Mouse (Mus musculus): Measurements from ENCODE around the gene Tie1. TPM values are rescaled to one million over a fixed set of nuclear protein-coding genes. Genes with fewer than 3 reads are reported as not detected.

Gene Tie1
- total RNA-seq, 2 experiments from 2014 or later: 36.1 to 41.7 TPM

GRCm38 (mm10) chr4:118490461-118490860 lies 600 bp upstream of the Tie1 start:
- DNase-seq (ENCODE audit: low spot score in 2 of 2): no peak

DNA sequence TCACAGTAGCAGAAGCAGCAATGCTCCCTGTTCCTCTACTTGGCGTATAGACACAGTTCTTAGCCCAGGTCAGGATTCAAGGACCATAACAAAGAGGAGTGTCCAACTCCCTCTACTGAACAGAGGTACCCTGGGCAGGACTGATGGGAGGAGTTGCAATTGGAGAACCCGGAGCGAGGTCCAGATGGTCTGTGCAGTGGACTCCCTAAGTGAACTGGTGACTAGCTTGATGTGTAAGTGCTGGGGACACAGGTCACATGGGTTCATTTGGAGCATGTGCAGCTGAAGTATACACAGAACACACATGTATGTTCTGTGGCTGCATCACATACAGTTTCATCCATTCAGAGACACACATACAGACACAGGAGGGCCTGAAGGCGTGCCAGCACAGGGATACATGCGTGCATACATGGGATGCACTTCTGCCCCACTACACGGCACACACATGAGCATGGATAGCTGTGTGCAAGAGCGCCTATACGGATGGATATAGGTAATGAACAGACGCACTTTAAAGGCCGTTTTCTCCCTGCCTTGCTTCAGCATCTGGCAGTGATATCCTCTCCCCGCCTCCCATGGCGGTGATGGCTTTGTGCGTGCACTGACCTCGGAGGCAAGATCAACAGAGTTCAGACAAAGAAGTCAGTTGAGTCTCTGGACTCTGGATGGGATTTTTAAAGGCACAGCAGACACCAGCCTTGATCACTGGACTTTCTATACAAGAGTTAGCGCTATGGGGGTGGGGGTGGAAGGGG lies 12.9 kb downstream of the Tie1 start:
- DNase-seq (ENCODE audit: low spot score in 2 of 2): no peak

GRCm38 (mm10) chr4:118472687-118473086 lies 17.2 kb downstream of the Tie1 start:
- no peak for DNase-seq (ENCODE audit: low spot score in 2 of 2)

DNA sequence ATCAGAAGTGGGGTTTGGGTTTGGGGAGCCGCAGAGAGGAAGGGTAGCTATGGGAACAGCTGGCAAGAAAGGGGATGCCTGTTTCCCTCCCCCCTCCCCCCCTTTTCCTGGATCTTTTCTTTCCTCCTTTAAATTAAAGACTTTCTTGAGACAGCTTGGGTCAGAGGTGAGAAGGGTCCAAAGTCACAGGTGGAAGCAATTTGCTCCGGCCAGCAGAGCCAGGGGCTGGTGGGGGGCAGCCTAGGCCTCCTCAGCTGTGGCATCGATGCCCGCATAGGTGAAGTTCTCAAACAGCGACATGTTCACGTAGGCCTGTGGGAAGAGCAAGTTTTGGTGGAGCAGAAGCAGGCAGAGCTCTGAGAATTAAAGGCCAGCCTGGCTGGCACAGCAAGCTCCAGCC lies 18.6 kb downstream of the Tie1 start:
- no peak for DNase-seq (ENCODE audit: low spot score in 2 of 2)

DNA sequence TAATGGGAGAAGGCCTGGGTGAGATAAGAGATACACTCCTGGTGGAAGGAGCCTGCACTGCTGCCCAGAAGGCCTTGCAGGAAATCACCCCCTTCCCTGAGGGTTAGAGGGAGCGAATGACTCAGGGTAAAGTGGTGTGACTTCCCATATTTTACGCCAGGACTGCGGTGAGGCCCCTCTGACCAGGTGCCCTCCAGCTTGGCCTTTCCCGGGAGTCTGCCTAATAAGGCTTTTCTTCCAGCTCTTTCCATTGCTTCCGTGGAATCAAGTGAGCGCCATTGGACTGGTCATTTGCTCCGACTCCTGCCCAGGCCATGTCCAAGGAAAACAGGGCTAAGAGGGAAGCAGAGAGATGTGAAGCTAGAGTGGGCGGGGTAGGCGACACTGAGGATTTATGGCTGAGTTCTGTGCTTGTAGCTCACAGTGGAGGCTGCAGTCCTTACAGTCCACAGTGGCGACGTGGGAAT lies 24.1 kb downstream of the Tie1 start:
- DNase-seq (ENCODE audit: low spot score in 2 of 2): peak in 1 of 2 experiments; percentile 5

- no peak for DNase-seq (ENCODE audit: low spot score in 2 of 2)
These were observed 24.9 kb downstream of the Tie1 start for GRCm38 (mm10) chr4:118464956-118465355.

DNA sequence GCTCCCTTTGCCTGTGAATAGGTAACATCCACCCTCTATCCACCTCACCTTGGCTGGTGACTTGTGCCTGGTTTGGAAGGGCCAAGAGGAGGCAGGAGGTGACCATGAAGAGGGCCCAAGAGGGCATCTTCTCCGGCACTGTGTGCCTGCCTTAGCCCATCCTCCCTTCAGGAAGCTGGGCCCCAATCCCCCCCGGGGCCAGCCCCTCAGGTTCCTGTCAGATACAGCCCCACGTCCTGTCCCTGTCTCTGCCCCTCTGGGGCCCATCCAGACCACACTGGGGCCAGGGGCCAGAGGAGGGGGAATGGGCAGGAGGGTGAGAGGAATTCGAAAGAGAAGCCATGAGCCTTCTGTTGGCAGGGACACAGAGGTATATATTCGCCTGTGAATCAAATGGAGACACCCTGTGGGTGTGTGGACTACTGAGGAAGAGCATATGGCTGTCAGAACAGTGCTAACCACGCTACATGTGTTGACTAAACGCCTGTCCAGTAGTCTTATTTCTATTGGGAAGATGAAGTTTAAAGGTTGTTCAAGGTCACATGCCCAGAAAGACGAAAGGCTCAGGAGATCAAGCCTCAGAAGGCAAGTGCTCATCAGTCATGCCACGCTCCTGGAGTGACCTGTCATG lies 32.4 kb downstream of the Tie1 start, which contains the start of gene Mpl:
Mpl (minus strand) TSS at position 169 of the 631 bp plus-strand sequence.
- DNase-seq (ENCODE audit: low spot score in 2 of 2): no peak

- no peak for DNase-seq (ENCODE audit: low spot score in 2 of 2)
These were observed 43.3 kb downstream of the Tie1 start for GRCm38 (mm10) chr4:118446415-118447153.

DNA sequence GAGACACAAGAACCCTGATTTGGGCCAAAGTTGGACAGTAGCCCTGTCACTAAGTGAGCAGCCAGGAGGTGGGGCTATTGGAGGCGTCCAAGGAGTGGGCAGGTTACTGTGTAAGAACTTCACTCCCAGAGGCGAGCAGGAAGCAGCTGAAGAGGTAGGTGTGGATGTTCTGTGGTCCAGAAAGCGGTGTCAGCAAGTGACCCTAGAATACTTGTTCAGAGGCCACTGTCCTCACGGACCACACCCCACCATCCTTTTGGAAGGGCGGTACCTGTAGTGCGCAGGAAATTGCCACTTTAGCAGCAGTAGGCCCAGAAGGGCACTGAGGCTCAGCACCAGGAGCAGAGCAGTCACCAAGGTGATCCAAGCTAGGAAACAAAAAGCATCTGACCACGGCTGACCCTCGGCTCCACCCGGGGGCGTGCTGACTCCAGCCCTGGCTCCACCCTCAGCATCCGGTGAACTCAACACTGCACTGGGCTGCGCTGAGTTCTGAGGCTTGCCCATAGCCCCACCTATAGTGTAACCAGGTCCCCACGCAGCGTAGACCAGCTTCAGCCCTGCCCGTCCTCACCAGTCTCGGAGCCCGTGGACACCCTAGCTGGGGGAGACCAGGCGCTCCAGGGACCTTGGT lies 44.0 kb downstream of the Tie1 start:
- DNase-seq (ENCODE audit: low spot score in 2 of 2): peak in 1 of 2 experiments; percentile 44

GRCm38 (mm10) chr4:118445088-118445487 lies 44.8 kb downstream of the Tie1 start:
- no peak for DNase-seq (ENCODE audit: low spot score in 2 of 2)

DNA sequence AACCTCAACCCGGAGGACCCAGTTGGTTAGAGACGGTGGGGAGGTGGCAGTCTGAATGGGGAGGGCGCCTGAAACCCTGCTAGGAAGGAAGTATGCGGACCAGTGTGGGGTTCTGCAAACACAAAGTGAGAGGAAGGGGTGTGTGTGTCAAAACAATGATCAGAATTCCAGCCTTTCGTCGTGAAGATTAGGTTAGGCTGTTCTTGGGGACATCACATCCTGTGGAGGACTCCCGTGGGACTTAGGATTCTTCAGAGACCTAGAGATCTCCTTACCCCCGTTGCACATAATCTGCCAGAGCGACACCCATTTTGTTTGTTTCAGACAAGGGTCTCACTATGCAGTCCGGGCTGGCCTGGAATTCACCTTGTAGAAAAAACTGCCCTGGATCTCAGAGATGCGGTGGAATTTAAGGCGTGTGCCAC lies 52.0 kb downstream of the Tie1 start:
- DNase-seq (ENCODE audit: low spot score in 2 of 2): no peak

DNA sequence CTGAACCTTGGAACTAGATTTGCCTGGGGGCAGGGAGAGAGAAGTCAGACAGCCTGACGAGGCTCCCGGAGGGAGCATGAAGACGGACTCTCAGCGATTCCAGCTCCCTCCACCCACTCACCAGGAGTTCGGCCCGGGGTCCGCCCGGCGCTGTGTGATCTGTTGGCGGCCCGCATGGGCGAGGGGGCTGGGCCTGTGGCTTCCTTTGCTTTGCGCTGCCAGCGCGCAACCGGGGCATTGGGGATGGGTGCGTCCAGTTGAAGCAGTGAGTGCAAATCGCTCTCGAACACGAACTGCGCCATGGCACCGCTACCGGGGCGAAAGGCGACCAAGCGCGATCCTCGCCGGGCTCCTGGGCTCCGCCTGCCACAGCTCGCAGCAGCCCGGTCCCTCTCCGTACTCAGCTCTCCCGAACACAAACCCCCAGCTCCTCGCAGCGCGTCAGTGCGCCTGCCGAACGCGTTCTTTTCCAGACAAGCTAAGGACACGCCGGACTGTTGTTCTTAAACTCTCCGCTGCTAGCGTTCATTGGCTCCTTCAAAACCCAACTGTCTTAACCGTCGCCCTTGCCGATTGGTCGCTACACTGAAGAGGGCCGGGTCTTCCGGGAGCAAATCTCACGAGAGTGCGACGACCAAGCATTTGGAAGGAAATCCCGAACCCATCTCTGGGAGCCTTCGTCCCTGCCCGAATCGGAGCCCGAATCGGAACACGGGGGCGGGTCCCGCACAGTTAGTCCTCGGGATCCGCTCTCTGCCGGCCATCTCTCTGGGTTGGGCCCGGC lies 52.8 kb downstream of the Tie1 start, which contains the start of gene Cdc20:
Cdc20 (minus strand) TSS at position 533 of the 784 bp plus-strand sequence.
- DNase-seq (ENCODE audit: low spot score in 2 of 2): peak; percentile 73 to 74

DNA sequence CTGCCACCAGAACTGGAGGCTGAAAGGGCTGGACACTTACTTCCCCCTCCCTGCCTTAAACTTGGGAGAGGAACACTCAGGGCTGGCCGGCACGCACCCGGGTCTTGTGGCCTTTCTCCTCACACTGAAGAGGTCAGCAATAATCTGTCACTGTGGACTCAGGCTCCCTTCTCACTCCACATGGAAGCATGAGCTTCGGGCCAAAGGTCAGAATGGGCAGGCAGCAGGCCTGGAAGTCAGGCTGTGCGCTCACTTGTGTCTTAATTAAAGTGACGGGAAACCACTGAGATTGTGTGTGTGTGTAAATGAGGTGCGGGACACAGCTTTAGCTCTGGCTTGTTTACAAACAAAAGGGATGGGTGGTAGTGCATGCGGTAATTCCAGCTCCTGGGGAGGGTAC lies 57.5 kb downstream of the Tie1 start:
- DNase-seq (ENCODE audit: low spot score in 2 of 2): no peak

- no peak for DNase-seq (ENCODE audit: low spot score in 2 of 2)
These were observed 60.5 kb downstream of the Tie1 start for GRCm38 (mm10) chr4:118429215-118429895.

- DNase-seq (ENCODE audit: low spot score in 2 of 2): no peak
These were observed 61.2 kb downstream of the Tie1 start for GRCm38 (mm10) chr4:118428531-118429214.

- DNase-seq (ENCODE audit: low spot score in 2 of 2): peak; percentile 87
These were observed 62.0 kb downstream of the Tie1 start, which contains the start of gene Elovl1 for GRCm38 (mm10) chr4:118427768-118428451. Gene Elovl1, plus strand, starts transcription at chr4:118428093.

- no peak for DNase-seq (ENCODE audit: low spot score in 2 of 2)
These were observed 62.5 kb downstream of the Tie1 start for GRCm38 (mm10) chr4:118427415-118427767.

- no peak for DNase-seq (ENCODE audit: low spot score in 2 of 2)
These were observed 64.5 kb downstream of the Tie1 start for GRCm38 (mm10) chr4:118425374-118425773.
